Mouse (Mus musculus) brain, embryonic 14.5 days (tissue): ENCODE results near the gene Cd274.

Experiments
- CTCF ChIP-seq: fragments of 200-500 bp; IDR thresholded peaks from 2 replicates; pipeline ENCODE4 v1.5.1; 2012; ENCODE audit warnings: inconsistent platforms, mild to moderate bottlenecking, moderate library complexity, borderline replicate concordance; ENCODE audit not compliant: insufficient read depth, insufficient read length; ENCODE audit errors: extremely low read depth
- POLR2A ChIP-seq: fragments of 200-500 bp; IDR thresholded peaks from 2 replicates; pipeline ENCODE4 v1.6.1; 2012; ENCODE audit warnings: mild to moderate bottlenecking, inconsistent platforms, borderline replicate concordance; ENCODE audit not compliant: poor library complexity, insufficient read depth, insufficient read length, severe bottlenecking; ENCODE audit errors: extremely low read depth

DNA sequence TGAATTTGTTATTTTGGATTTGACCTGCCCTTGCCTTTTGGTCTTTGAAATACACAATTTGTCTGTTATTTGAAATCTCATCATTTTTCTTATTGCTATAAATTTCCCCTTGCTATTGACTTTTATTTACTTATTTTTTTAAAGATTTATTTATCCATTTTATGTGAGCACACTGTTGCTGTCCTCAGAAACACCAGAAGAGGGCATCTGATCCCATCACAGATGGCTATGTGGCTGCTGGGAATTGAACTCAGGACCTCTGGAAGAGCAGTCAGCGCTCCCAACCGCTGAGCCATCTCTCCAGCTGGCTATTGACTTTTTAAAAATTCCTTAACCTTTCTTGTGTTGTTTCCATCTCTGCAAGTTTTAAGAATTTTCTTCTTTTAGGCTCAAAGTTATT lies 30.6 kb upstream of the Cd274 start:
- no peak for TF ChIP-seq CTCF
- no peak for TF ChIP-seq POLR2A
